Mouse (Mus musculus) cortical plate, adult 2 months (tissue): ENCODE measurements at regions not wholly inside any gene's neighbourhood (a gene's known extent, or its start where the extent isn't known, plus 50 kb on each side); places are given as distances from the start of the nearest gene placed in this dataset.

Experiments
- CTCF ChIP-seq: fragments of 200-500 bp; IDR thresholded peaks from 2 replicates; pipeline ENCODE4 v1.5.1; 2011; ENCODE audit warnings: mild to moderate bottlenecking, control low read depth, low read length; ENCODE audit not compliant: insufficient read depth; ENCODE audit errors: extremely low read depth
- POLR2A ChIP-seq: fragments of 200-500 bp; IDR thresholded peaks from 2 replicates; pipeline ENCODE4 v1.6.1; 2011; ENCODE audit warnings: mild to moderate bottlenecking, low read length, control low read depth; ENCODE audit not compliant: insufficient read depth; ENCODE audit errors: extremely low read depth

DNA sequence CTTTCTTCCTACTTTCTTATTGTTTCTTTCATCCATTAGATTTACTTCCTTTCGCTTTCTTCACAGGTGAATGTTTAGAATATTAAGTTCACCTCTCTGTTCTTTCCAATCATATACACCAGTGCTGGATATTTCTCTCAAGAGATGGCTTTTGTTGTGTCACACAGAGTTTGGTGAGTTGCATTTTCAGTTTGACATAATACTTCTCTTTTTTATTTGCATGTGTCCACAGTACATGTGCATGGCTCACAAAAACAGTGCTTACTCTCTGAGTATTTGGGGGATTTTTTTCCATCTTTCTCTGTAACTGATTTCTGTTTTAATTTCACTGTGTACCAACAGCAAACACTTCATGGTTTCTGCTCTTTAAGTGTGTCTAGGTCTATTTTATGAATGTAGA is 274.5 kb upstream of the Erbb4 start:
- TF ChIP-seq POLR2A: no peak
- TF ChIP-seq CTCF: no peak
